Mouse (Mus musculus) cerebellum, adult 11 months (tissue): ENCODE results near the gene Map10.
A peak's percentile ranks its signal among the peaks of the same experiment; 100 is the strongest.

Experiments
- DNase-seq: peaks from one replicate; pipeline ENCODE4 v3.0.0; 2022

Map10 gene

DNA sequence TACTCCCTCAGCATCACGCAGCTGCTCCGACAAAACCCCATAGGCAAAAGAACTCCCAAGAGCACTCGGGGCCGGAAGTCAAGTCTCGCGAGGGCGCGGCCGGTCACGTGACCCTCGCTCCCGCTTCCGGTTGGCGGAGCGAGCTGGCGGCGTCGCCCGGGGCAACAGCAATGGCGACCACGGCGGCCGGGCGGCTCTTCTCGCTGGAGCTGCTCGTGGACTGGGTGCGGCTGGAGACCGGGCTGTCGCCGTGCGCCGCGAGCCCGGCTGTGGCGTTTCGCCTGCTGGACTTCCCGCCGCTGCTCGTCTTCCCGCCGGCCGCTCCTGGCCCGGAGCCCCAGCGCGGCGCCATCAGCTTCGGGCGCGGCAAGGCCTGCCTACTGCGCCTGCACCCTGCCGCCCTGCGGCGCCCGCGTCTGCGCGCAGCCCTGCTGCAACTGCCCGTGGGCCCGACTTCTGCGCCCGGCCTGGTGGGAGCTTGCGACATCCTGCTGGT is at the start of gene Map10:
Gene Map10 (plus strand): TSS at position 119 of the 496 bp plus-strand sequence.
- peak; percentile 88 for DNase-seq

DNA sequence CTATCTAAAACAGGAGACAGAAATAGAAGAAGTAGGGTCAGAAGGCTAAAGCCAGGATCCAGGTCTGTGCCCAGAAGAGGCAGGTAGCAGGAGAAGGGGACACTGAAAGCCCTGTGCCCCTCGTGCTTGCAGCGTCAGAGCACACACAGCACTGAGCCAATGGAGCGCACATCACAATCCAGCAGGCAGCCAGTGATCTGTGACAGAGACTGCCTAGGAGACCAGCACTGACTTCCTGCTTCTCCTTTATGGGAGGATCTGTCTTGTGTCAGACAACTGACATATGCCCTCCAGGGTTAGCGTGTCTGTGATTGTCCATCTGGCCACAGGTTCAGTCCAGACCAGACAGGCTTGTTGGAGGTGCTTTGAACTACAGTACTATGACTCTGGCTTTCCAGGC is 49.3 kb upstream of the Map10 start:
- DNase-seq = no peak

GRCm38 (mm10) chr8:125624287-125624686 is 45.3 kb upstream of the Map10 start:
- DNase-seq = no peak

DNA sequence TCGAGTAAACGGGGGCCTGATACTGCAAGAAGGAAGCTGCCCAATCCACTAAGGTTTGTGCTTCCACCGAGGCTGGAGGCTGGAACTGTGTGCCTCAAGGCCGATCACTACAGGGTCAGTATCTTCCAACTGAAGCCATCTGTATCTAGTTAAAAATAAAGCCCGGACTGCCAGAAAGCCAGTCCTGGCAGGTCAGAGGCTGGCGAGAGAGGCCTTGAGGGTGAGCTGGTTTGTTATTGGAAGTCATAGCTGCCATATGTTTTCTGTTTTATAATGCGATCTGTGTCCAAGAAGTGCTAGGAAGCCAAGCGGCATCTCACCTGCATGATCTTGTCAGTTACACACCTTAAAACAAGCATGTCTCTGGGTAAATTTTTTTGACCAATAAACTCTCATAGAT is 43.2 kb upstream of the Map10 start:
- DNase-seq = peak; percentile 46

- no peak for DNase-seq
Observed at GRCm38 (mm10) chr8:125628834-125629233, 40.8 kb upstream of the Map10 start.

DNA sequence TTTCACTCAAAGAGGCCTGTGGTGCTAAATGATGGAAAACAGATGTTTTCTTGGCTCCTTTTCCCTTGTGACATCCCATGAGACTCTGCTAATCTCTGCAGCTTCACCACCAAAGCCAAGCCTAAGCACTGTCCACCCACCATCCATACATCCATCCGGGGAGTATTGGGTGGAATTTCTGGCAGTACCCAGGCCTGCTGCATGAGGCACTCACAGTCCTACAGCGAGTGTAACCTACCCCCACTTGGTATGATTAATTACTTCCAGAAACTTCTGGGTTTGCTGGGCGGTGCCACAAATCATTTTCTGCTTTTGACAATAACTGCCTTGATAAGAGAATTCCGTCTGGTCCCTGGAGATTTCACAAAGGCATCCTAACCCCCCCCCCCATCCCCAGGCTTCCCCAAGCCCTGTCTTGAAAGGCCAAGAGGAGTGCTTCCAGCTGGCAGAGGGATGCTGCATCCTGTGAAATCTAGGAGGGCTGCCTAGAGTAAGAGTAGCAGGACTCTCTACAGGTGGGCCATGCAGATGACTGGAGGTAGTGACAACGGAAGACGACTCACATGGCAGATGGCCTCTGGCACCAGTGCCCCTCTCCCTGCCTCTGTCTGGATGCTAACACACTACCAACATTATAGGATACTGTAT is 31.1 kb upstream of the Map10 start:
- no peak for DNase-seq

- no peak for DNase-seq
Observed at GRCm38 (mm10) chr8:125639631-125640030, 30.0 kb upstream of the Map10 start.

DNA sequence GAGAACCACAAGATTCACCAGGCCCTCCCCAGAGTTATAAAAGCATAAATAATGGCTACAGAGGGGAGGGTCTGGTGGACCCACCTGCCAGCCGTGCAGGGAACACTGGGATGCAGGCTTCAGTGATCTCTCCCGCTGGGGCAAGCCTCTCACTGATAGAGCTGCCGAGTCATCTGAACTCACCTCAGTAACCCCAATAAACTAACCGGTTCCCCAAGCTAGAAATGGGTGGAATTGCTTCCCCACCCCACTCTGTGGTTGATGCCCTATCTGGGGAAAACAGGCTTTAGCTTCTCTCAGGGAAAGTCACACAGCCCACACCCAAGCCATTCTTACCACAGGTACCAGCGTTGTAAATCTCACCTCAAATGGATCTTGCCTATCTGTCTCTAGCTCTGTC is 28.9 kb upstream of the Map10 start:
- DNase-seq = no peak

GRCm38 (mm10) chr8:125641808-125642207 is 27.8 kb upstream of the Map10 start:
- DNase-seq = peak; percentile 81

GRCm38 (mm10) chr8:125645757-125646478 is 23.7 kb upstream of the Map10 start:
- no peak for DNase-seq

DNA sequence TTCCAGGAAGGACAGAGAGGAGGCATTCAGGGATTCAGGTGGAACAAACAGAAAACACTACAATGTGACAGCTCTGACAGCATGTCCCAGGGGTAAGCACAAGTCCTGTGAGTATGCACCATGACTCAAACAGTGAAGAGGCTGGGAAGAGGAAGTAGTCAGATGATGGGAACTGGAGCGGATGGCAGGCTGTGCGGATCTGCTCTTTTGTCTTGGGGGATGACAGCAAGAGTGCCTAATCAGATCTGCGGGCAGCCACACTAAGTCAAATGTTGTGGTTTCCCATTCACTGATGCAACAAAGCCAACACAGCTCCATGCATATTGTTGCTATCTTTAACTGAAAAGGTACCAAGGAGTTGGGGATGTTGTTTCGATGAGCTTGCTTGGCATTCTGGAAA is 20.2 kb upstream of the Map10 start:
- DNase-seq = no peak

GRCm38 (mm10) chr8:125654821-125655220 is 14.8 kb upstream of the Map10 start:
- DNase-seq = no peak

- DNase-seq = no peak
Observed at GRCm38 (mm10) chr8:125658508-125658907, 11.1 kb upstream of the Map10 start.

DNA sequence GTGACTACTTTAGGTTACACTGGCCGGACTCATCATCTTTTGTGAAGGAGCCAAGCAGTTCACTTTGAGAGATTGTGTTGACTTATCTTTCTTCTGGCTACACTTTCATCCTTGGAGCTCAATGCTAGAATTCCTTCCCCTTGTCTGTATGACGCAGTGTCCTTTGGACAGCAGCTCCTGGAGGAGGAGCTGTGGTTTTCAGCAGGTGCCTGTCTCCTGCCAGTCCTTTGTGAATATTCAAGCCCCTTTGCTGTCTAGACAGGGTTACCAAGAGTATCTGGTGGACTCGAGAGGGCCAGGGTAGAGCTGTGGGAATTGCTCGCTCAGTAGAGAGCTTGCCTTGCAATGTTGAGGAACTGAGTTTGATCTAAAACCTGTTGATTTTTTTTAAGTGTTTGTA is 10.7 kb upstream of the Map10 start:
- no peak for DNase-seq

- no peak for DNase-seq
Observed at GRCm38 (mm10) chr8:125660397-125660796, 9.2 kb upstream of the Map10 start.

GRCm38 (mm10) chr8:125661958-125662668 is 7.5 kb upstream of the Map10 start:
- DNase-seq = no peak

DNA sequence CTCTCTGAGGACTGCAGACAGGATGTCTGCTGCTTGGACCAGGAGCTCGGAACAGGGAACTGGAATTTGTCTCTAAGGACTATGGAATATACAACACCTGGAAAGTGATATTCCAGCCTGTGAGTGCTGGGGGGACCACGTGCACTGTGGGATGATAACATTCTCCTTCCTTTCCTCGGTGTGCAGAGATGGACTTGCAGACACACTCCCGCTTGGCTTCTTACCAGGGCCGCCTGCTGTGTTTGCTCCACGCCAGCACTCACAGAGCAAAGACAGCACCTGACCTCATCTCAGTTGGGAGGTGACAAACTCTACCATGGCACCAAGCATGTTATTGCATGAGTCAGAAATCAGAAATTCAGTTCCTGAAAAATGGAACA is 7.0 kb upstream of the Map10 start:
- no peak for DNase-seq

DNA sequence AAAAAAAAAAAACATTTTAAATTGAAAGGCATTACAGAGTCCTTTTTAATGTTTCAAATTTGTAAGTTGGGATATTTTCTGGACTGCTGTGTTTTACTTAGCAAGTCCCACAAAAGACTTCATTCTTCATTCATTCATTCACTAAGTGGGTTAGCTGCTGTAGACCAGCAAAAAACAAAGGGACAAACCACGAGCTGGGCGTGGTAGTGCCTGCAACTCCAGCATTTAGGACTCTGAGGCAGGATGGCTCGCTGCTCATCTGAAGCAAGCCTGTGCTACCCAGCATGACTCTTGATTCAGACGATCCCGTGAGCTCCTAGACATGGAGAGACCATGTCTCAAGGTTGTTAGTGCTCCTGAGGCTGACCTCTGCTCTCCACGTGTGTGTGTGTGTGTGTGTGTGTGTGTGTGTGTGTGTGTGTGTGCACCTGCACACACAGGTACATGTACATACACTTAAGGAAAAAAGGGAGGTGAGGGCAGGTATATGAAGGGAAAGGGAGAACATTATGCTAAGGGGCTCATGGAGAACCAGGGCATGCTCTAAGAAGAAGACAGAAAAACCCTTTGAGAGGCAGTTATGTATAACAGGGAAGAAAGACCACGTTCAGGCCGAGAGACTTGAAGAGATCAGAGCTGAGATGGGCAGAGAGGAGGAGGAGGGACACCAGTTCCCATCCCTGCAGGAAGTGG is 4.3 kb upstream of the Map10 start:
- DNase-seq = no peak

DNA sequence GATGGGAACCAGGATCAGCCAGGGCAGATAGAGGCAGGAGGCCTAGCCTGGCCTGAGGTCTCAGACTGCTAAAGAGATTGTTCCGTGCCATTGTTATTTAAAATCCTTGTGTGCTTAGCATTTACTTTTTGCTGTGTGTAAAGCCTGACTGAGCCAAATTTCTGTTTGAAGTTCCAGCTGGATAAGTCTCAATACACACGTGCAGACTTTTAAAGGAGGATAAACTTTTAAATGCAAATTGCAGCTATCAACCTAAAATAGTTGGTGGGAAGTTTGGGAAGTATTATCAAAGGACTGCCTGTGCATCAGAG is 3.8 kb upstream of the Map10 start:
- DNase-seq = no peak

GRCm38 (mm10) chr8:125666201-125666600 is 3.4 kb upstream of the Map10 start:
- no peak for DNase-seq

- no peak for DNase-seq
Observed at GRCm38 (mm10) chr8:125667248-125667647, 2.4 kb upstream of the Map10 start.

DNA sequence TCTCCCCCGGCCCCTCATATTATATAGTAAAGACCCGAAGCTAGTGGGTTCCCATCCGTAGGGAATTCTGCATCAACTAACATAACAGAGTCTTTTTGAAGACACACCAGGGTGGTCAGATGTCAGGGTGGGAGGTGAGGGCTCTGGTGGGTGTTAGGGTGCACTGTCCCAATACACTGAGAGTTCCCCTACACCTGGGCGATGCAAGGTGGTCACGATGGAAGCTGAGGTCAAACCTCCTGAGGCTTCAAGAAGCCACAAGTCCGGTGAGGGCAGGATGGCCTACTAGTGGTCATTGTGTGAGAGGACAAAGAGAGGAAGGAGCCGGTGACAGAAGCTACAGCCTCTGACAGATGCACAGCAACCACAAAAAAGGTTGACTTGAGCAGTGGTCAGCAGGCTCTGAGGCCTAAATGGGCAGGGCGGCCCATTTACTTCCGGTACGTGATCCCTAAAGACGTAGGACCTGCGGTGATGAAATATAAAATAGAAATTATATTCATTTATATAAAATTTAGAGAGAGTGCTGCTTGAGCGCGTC is 389 bp upstream of the Map10 start:
- no peak for DNase-seq

- DNase-seq = no peak
Observed at GRCm38 (mm10) chr8:125670420-125670819, 802 bp downstream of the Map10 start.
